In the genomic region with DNA sequence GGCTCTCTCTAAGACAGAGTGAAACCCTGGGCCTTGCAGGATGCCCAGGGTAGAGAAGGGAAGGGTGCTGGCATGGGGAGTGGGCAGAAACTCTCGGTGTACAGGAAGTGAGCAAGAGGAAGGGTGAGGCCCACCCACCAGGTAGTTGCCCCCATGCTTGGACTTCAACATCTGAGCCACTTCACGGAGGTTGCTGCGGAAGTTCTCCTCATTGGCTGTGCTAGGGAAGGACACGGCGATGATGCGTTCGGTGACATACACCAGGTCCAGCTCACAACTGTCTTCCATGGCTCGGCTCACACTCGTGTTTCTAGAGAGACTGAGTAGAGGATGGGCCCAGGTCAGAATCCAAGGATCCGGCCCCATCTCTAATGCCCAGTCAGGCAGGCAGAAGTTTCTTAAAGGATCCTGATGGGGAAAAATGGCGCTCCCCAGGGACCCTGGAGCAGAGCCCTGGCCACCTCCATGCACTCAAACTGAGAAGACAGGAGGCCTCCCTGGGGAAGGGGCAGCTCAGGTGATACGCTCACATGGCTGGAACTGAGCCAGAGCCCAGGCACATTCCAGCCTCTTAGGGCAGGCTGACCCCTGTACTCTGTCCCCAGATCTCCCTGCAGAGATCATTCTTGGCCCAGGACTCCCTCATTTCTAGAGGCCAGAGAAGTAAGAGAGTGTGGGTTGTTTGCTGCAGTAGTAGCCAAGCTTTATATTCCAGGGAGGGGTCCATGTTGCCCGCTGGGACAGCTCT, we compare ENCODE assay signal across 15 mouse cellular contexts.
DNase-seq lines count a peak whose midpoint lies in the region; ATAC-seq and TF ChIP-seq lines count a peak whose summit lies in the region.
"Had no signal": no experiment of that assay in that cellular context is flagged by ENCODE, and none has a peak within 500 bp of the region (broad histone marks: within the 10 kb centered on the region; RNA-seq: fewer than 3 reads in every experiment).

No protein-coding gene starts in this region.

- no peak overlapping the region for H3K4me3 ChIP-seq in heart, embryonic 13.5 days
- no peak overlapping the region for H3K4me3 ChIP-seq in brown adipose tissue, adult 24 weeks (ENCODE audit: insufficient read depth, low read depth, low read length)
- no peak overlapping the region for H3K4me3 ChIP-seq in embryonic fibroblast, embryonic 13.5 days (ENCODE audit: insufficient read depth, low read length)
- no peak overlapping the region for H3K4me3 ChIP-seq in hindbrain, embryonic 10.5 days
- H3K4me3 ChIP-seq: forebrain, embryonic 15.5 days; midbrain, embryonic 13.5 days had no signal

- peak overlapping the region; percentile 65 for H3K27ac ChIP-seq in heart, embryonic 13.5 days (replicated peaks)
- peak overlapping the region; percentile 51 for H3K27ac ChIP-seq in brown adipose tissue, adult 24 weeks (replicated peaks; ENCODE audit: low read depth, low read length)
- H3K27ac ChIP-seq in embryonic fibroblast, embryonic 13.5 days (ENCODE audit: insufficient read depth, low read length): 0 out of 2 replicates have a peak overlapping the region, but pooled peaks have one; percentile 29
- H3K27ac ChIP-seq in hindbrain, embryonic 10.5 days: no peak overlapping the region
- H3K27ac ChIP-seq: forebrain, embryonic 15.5 days; hindbrain, embryonic 14.5 days; midbrain, embryonic 13.5 days had no signal

- DNase-seq in heart, adult 8-10 months (ENCODE audit: low spot score): no peak
- DNase-seq in kidney, postnatal 14 days: peak; percentile 84
- no peak for DNase-seq in spleen, adult 12 weeks (ENCODE audit: low spot score)
- no peak for DNase-seq in hindbrain, embryonic 10.5 days (ENCODE audit: low spot score)
- DNase-seq: cerebellum, adult 9-10 months; embryo, embryonic 11 days; layer of hippocampus, postnatal 36 days; thymus, adult 2 months had no signal

- no peak for TF ChIP-seq CTCF in embryonic fibroblast, embryonic 13.5 days (IDR thresholded peaks at IDR 0.05; ENCODE audit: borderline replicate concordance, insufficient read depth, low read length)

- TF ChIP-seq POLR2A in embryonic fibroblast, embryonic 13.5 days (IDR thresholded peaks at IDR 0.05; ENCODE audit: low read depth, low read length): no peak

- peak overlapping the region; percentile 67 for H3K9ac ChIP-seq in heart, embryonic 13.5 days
- H3K9ac ChIP-seq: forebrain, embryonic 15.5 days; hindbrain, embryonic 14.5 days; midbrain, embryonic 13.5 days had no signal

- 59% methylated on average over 13 of the region's 13 CpGs for WGBS in heart, embryonic 13.5 days
- WGBS in hindbrain, embryonic 10.5 days: 91% methylated on average over 13 of the region's 13 CpGs

- H3K4me2 ChIP-seq in heart, embryonic 13.5 days: no peak overlapping the region
- H3K4me2 ChIP-seq: forebrain, embryonic 15.5 days; hindbrain, embryonic 14.5 days; midbrain, embryonic 13.5 days had no signal

- peaks cover 80% of the 10 kb centered on the region for H3K4me1 ChIP-seq in heart, embryonic 13.5 days
- peaks cover 44% of the 10 kb centered on the region for H3K4me1 ChIP-seq in brown adipose tissue, adult 24 weeks (ENCODE audit: control insufficient read depth, insufficient read depth, insufficient read length, low read length)
- H3K4me1 ChIP-seq in embryonic fibroblast, embryonic 13.5 days (ENCODE audit: control insufficient read depth, insufficient read depth, low read length): peaks cover 35% of the 10 kb centered on the region
- H3K4me1 ChIP-seq in hindbrain, embryonic 10.5 days (replicated peaks): peaks cover 32% of the 10 kb centered on the region
- H3K4me1 ChIP-seq: forebrain, embryonic 15.5 days had no signal

- no peaks in the 10 kb centered on the region for H3K27me3 ChIP-seq in heart, embryonic 13.5 days (replicated peaks)
- H3K27me3 ChIP-seq in hindbrain, embryonic 10.5 days (ENCODE audit: insufficient read depth, poor library complexity, severe bottlenecking): no peaks in the 10 kb centered on the region
- H3K27me3 ChIP-seq: forebrain, embryonic 15.5 days; midbrain, embryonic 13.5 days had no signal

- no peak for ATAC-seq in heart, embryonic 13.5 days (ENCODE audit: extremely low read depth, insufficient number of reproducible peaks, low FRiP score, low TSS enrichment)
- ATAC-seq: forebrain, embryonic 15.5 days; intestine, postnatal 0 days; midbrain, embryonic 13.5 days had no signal

- H3K36me3 ChIP-seq in heart, embryonic 13.5 days: peaks cover 66% of the 10 kb centered on the region
- H3K36me3 ChIP-seq in hindbrain, embryonic 10.5 days: peaks cover 46% of the 10 kb centered on the region
- H3K36me3 ChIP-seq: forebrain, embryonic 15.5 days; midbrain, embryonic 13.5 days had no signal

- no peaks in the 10 kb centered on the region for H3K9me3 ChIP-seq in heart, embryonic 13.5 days
- H3K9me3 ChIP-seq in hindbrain, embryonic 10.5 days: no peaks in the 10 kb centered on the region
- H3K9me3 ChIP-seq: forebrain, embryonic 15.5 days; midbrain, embryonic 13.5 days had no signal
